Mouse (Mus musculus): Measurements from ENCODE around the gene Igsf21. TPM values are rescaled to one million over a fixed set of nuclear protein-coding genes. Genes with fewer than 3 reads are reported as not detected.

Igsf21 gene
- 10 to 100 TPM; 43.1 to 50.8 TPM for total RNA-seq (2021)

- peak in 1 of 2 experiments; percentile 61 for DNase-seq (ENCODE audit: extremely low spot score in 1 of 2, low spot score in 1 of 2)
Observed at GRCm38 (mm10) chr4:140246180-140247005, at the start of gene Igsf21. TSS of gene Igsf21 (minus strand) at chr4:140246784.

GRCm38 (mm10) chr4:140285726-140286316 lies 39.2 kb upstream of the Igsf21 start:
- DNase-seq (ENCODE audit: extremely low spot score in 1 of 2, low spot score in 1 of 2), result peak; percentile 11 to 31

GRCm38 (mm10) chr4:140283398-140283797 lies 36.8 kb upstream of the Igsf21 start:
- peak in 1 of 2 experiments; percentile 37 for DNase-seq (ENCODE audit: extremely low spot score in 1 of 2, low spot score in 1 of 2)

GRCm38 (mm10) chr4:140278269-140278668 lies 31.7 kb upstream of the Igsf21 start:
- DNase-seq (ENCODE audit: extremely low spot score in 1 of 2, low spot score in 1 of 2), result no peak

GRCm38 (mm10) chr4:140271913-140272312 lies 25.3 kb upstream of the Igsf21 start:
- DNase-seq (ENCODE audit: extremely low spot score in 1 of 2, low spot score in 1 of 2), result no peak

GRCm38 (mm10) chr4:140270451-140270850 lies 23.9 kb upstream of the Igsf21 start:
- DNase-seq (ENCODE audit: extremely low spot score in 1 of 2, low spot score in 1 of 2), result no peak

GRCm38 (mm10) chr4:140269184-140269840 lies 22.7 kb upstream of the Igsf21 start:
- no peak for DNase-seq (ENCODE audit: extremely low spot score in 1 of 2, low spot score in 1 of 2)

- no peak for DNase-seq (ENCODE audit: extremely low spot score in 1 of 2, low spot score in 1 of 2)
Observed at GRCm38 (mm10) chr4:140267835-140268234, 21.3 kb upstream of the Igsf21 start.

GRCm38 (mm10) chr4:140267086-140267485 lies 20.5 kb upstream of the Igsf21 start:
- no peak for DNase-seq (ENCODE audit: extremely low spot score in 1 of 2, low spot score in 1 of 2)

- DNase-seq (ENCODE audit: extremely low spot score in 1 of 2, low spot score in 1 of 2), result no peak
Observed at GRCm38 (mm10) chr4:140258968-140259367, 12.4 kb upstream of the Igsf21 start.

- DNase-seq (ENCODE audit: extremely low spot score in 1 of 2, low spot score in 1 of 2), result peak; percentile 51 to 82
Observed at GRCm38 (mm10) chr4:140252369-140252768, 5.8 kb upstream of the Igsf21 start.

GRCm38 (mm10) chr4:140249011-140249744 lies 2.6 kb upstream of the Igsf21 start:
- DNase-seq (ENCODE audit: extremely low spot score in 1 of 2, low spot score in 1 of 2), result peak; percentile 38 to 56

GRCm38 (mm10) chr4:140248396-140248795 lies 1.8 kb upstream of the Igsf21 start:
- DNase-seq (ENCODE audit: extremely low spot score in 1 of 2, low spot score in 1 of 2), result no peak

- no peak for DNase-seq (ENCODE audit: extremely low spot score in 1 of 2, low spot score in 1 of 2)
Observed at GRCm38 (mm10) chr4:140247006-140248003, 721 bp upstream of the Igsf21 start.

GRCm38 (mm10) chr4:140245286-140246179 lies 1.1 kb downstream of the Igsf21 start:
- DNase-seq (ENCODE audit: extremely low spot score in 1 of 2, low spot score in 1 of 2), result no peak

GRCm38 (mm10) chr4:140244835-140245234 lies 1.7 kb downstream of the Igsf21 start:
- DNase-seq (ENCODE audit: extremely low spot score in 1 of 2, low spot score in 1 of 2), result no peak

- no peak for DNase-seq (ENCODE audit: extremely low spot score in 1 of 2, low spot score in 1 of 2)
Observed at GRCm38 (mm10) chr4:140244161-140244813, 2.3 kb downstream of the Igsf21 start.

- DNase-seq (ENCODE audit: extremely low spot score in 1 of 2, low spot score in 1 of 2), result no peak
Observed at GRCm38 (mm10) chr4:140243231-140243630, 3.4 kb downstream of the Igsf21 start.
